Mouse (Mus musculus) brown adipose tissue, adult 24 weeks (tissue): ENCODE measurements around the gene Ppm1h. TPM values are rescaled to one million over a fixed set of nuclear protein-coding genes. Genes with fewer than 3 reads are reported as not detected.

Source experiments
- H3K27ac ChIP-seq: fragments of 200-500 bp; replicated peaks from 2 replicates; pipeline ENCODE4 v1.5.1; 2012; ENCODE audit warnings: low read depth, mild to moderate bottlenecking, low read length
- H3K4me1 ChIP-seq: fragments of 200-500 bp; 2 replicates; pipeline ENCODE4 v1.6.1; 2012; ENCODE audit warnings: low read length, mixed read lengths; ENCODE audit not compliant: control insufficient read depth, insufficient read depth, insufficient read length
- H3K4me3 ChIP-seq: fragments of 200-500 bp; 2 replicates; pipeline ENCODE4 v1.5.1; 2012; ENCODE audit warnings: low read depth, mild to moderate bottlenecking, low read length, moderate library complexity; ENCODE audit not compliant: insufficient read depth
- polyA plus RNA-seq: library from polyadenylated mRNA; stranded (reverse); fragments of >200 nt; gene quantifications from 2 replicates; pipeline ENCODE4 v1.2.4, GENCODE M21; 2012; ENCODE audit not compliant: missing spikeins, insufficient read depth, insufficient read length

Gene Ppm1h
- polyA plus RNA-seq, 1 experiment = 0.67 TPM

DNA sequence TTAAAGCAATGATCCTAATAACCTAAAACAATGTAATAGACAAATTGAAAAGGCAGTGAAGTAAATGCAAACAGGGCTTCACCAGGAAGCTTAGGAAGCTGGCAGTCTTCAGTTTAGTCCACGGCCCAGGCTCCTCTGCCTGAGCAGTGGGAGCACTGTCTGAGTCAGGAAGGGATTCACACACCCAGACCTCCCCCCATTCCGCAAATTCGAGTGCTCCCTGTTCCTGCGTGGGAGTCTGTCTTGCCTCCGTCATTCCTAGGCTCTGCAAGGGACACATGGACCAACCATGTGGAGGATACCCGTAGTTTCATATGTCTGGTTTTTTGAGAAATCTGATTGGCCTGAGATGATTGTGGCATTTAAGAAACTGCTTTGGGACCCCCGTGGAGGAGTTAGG, 67.6 kb downstream of the Ppm1h start:
- Histone ChIP-seq H3K4me1 (no peaks in the 10 kb centered on the region), H3K27ac (no peak overlapping the region), H3K4me3 (no peak overlapping the region)

- no peak overlapping the region for H3K4me3 ChIP-seq
- no peak overlapping the region for H3K27ac ChIP-seq
- H3K4me1 ChIP-seq = peaks cover 2% of the 10 kb centered on the region; the same call in 1 of the 2 replicates
Measured at GRCm38 (mm10) chr10:122747151-122747925, 68.8 kb downstream of the Ppm1h start.

DNA sequence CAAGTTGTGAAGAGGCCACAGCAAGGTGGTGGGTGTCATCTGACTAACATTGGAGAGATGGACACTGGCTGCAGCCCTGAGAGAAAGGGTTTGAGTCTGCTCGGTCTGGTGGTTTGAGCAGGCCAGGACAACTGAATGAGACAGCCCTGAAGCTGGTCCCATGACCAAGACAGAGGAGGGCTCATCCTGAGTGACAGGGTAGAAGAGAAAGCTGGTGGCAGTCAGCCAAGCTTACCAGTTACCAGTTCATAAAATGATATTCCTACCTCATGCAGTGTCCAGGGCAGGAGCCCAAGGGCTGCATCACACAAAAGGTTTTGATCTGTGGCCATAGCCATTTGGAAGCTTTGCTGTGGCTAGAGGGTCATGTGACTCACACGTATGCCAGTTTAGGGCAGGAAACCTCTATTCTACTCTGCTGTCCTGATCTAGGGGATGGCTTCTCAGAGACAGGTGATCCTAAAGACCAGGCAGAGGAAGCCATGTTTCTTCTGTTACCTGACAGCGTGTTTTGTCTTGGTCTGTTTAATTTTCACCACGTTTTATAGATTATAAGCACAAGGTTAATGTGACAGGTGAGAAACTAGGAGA, 69.9 kb downstream of the Ppm1h start:
- H3K4me1 ChIP-seq = peaks cover 8% of the 10 kb centered on the region
- H3K4me3 ChIP-seq = no peak overlapping the region
- H3K27ac ChIP-seq = no peak overlapping the region

DNA sequence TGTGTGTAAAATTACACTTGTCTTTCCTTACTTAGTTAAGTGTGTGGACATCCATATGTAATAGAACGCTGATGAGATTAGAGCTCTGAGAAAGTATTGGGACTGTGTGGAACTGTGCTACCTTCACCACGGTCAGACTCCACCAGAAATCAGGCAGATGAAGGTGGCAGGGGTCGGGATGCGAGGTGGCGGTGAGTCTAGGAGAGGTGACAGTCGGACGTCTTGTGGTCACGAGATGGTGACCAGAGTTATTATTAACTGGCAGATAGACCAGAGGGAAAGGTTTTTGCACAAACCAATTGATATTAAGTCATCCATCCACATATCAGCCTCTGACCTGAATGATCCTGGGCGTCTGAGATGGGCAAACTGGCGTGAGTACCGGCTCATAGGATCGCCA, 70.5 kb downstream of the Ppm1h start:
- Histone ChIP-seq H3K27ac (no peak overlapping the region), H3K4me3 (no peak overlapping the region), H3K4me1 (peaks cover 13% of the 10 kb centered on the region)

DNA sequence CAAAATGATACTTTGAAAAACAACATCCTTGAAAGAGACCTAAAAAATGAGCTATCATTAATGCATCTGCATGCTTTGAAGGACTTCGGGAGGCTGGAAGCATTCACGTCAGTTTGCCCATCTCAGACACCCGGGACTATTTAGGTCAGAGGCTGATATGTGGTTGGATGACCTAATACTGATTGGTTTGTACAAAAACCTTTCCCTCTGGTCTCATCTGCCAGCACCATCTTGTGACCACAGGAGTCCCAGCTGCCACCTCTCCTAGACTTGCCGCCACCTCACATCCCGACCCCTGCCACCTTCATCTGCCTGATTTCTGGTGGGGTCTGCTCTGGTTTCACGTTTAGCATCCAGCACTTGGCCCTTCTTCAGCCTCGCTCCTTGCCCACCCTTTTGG, 71.3 kb downstream of the Ppm1h start:
- Histone ChIP-seq H3K27ac (no peak overlapping the region), H3K4me3 (no peak overlapping the region), H3K4me1 (peaks cover 13% of the 10 kb centered on the region)

DNA sequence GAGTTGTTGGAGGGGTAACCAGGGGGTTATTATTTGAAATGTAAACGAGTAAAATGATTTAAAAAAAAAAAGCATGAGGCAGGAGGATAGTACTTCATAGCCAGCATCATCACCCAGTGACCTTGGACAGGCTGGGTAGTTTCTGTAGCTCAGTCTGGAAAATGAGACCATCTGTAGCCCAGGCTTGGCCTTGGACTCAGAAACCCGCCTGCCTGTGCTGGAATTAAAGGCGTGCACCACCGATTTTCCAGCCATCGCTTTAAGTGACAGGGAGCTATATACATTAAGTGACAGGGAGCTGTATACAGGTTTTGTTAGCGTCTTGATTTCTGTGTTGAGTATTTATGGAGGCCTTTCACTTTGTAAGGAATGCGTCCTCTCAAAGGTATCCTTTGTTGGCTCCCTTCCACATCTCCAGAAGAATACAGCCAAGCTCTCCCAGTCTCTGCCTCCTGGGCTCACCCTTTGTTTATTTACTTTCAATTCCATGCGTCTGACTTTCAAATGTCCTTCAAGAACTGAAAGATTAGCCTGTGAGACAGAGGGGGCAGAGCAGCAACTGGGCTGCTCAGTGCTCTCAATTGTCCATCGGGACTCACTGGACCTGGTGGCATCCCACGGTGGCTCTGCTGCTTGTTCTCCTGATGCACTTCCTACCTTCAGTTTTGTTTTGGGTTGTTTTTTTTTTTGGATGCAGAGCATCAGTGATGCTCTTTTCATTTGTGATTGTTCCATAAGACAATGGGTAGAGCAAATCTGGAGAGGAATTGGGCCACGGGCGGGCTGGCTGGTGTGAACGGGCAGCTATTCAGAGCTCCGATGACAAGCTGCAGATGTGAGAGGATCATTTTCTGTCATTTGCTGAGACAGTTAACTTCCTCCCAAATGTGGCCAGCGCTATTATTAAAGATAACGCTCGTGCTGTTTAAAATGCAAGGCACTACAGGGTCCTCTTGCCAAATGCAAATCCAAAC, 74.7 kb downstream of the Ppm1h start:
- Histone ChIP-seq H3K4me1 (peaks cover 13% of the 10 kb centered on the region), H3K27ac (peak overlapping the region; percentile 74), H3K4me3 (peak overlapping the region; percentile 30; the same call in 1 of the 2 replicates)

DNA sequence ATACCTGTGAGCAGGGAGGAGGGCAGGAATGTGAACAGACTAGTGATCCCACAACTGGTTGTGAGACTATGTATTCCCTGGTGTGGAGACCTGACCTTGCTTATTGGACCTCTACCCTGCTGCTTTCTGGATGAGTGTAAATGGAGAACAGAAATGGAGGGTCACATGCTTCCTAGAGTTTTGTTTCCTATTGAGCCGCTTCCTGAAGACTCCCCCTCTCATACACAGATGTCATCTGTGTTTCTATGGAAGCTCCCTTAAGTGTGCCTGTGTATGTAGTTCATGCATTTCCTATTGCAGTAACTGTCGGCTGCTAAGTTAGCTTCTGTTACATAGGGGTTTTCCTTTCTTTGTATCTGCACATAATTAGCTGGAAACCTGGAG, 75.4 kb downstream of the Ppm1h start:
- peaks cover 13% of the 10 kb centered on the region for H3K4me1 ChIP-seq
- peak overlapping the region; percentile 30; the same call in 1 of the 2 replicates for H3K4me3 ChIP-seq
- H3K27ac ChIP-seq = peak overlapping the region; percentile 74

- Histone ChIP-seq H3K4me3 (no peak overlapping the region), H3K27ac (no peak overlapping the region), H3K4me1 (peaks cover 13% of the 10 kb centered on the region)
Measured at GRCm38 (mm10) chr10:122754967-122755366, 76.4 kb downstream of the Ppm1h start.

- Histone ChIP-seq H3K4me3 (no peak overlapping the region), H3K27ac (no peak overlapping the region), H3K4me1 (peaks cover 13% of the 10 kb centered on the region)
Measured at GRCm38 (mm10) chr10:122756879-122757530, 78.4 kb downstream of the Ppm1h start.

GRCm38 (mm10) chr10:122757727-122758126, 79.2 kb downstream of the Ppm1h start:
- H3K4me1 ChIP-seq = peaks cover 11% of the 10 kb centered on the region
- no peak overlapping the region for H3K27ac ChIP-seq
- H3K4me3 ChIP-seq = no peak overlapping the region

GRCm38 (mm10) chr10:122758346-122758745, 79.8 kb downstream of the Ppm1h start:
- H3K4me3 ChIP-seq = no peak overlapping the region
- peaks cover 6% of the 10 kb centered on the region; the same call in 1 of the 2 replicates for H3K4me1 ChIP-seq
- no peak overlapping the region for H3K27ac ChIP-seq

DNA sequence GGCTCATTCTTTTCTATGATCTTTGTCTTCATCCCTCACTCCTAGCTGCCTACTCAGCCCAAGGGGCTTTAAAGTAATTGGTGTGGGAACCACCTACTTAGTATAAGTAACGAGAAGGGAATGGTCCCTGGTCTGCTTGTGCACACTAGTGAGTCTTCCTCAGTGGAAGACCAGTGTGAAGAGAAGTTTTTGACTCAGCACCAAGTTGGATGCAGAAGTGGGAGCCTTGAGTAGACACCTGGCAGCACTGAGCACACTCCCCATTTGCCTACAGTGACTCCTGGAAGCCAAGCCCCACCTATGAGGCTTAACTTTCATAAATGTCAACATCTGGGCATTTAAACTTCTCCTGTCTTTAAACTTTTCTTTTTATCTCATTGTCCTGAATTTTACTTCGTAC, 81.2 kb downstream of the Ppm1h start:
- H3K27ac ChIP-seq = no peak overlapping the region
- H3K4me3 ChIP-seq = no peak overlapping the region
- H3K4me1 ChIP-seq = peaks cover 2% of the 10 kb centered on the region; the same call in 1 of the 2 replicates

- peaks cover 5% of the 10 kb centered on the region; the same call in 1 of the 2 replicates for H3K4me1 ChIP-seq
- H3K27ac ChIP-seq = no peak overlapping the region
Measured at GRCm38 (mm10) chr10:122760469-122761307, 82.1 kb downstream of the Ppm1h start.

More at GRCm38 (mm10) chr10:122760469-122761307, 82.1 kb downstream of the Ppm1h start:
- no peak overlapping the region for H3K4me3 ChIP-seq
